Mouse (Mus musculus) embryonic fibroblast, embryonic 13.5 days (primary cell): ENCODE results near the gene Lamb3.

Experiments used
- CTCF ChIP-seq: IDR thresholded peaks from 2 replicates; pipeline ENCODE4 v1.5.1; 2011; ENCODE audit warnings: mild to moderate bottlenecking, control low read depth, low read length, moderate library complexity, borderline replicate concordance; ENCODE audit not compliant: insufficient read depth
- POLR2A ChIP-seq: IDR thresholded peaks from 2 replicates; pipeline ENCODE4 v1.6.1; 2011; ENCODE audit warnings: low read depth, mild to moderate bottlenecking, control low read depth, low read length, moderate library complexity

- TF ChIP-seq CTCF (no peak), POLR2A (no peak)
Measured at GRCm38 (mm10) chr1:193348261-193348962, 140.9 kb downstream of the Lamb3 start.
